Mouse (Mus musculus) embryonic stem cell, embryonic (primary cell): ENCODE data around the gene Kcnab1.

Experiments
- CTCF ChIA-PET, 4 experiments: fragments of 300-600 bp in 2 of 4; fragments of 350-600 bp in 2 of 4; sonication (Branson Sonifier 250); formaldehyde crosslinking; loops; one replicate each; lab custom pipeline; 2022; ENCODE audit warnings: inconsistent platforms in 2 of 4; lab: Charles Lee
- POLR2A ChIA-PET, 4 experiments: fragments of 300-600 bp in 2 of 4; fragments of 350-600 bp in 2 of 4; sonication (Branson Sonifier 250); formaldehyde crosslinking; loops; one replicate each; lab custom pipeline; 2022; ENCODE audit warnings: antibody characterized with exemption in 4 of 4, inconsistent platforms in 1 of 4; lab: Charles Lee

The Kcnab1 gene

GRCm38 (mm10) chr3:65283366-65283765 is 174.2 kb downstream of the Kcnab1 start:
- POLR2A ChIA-PET: no interaction called here

DNA sequence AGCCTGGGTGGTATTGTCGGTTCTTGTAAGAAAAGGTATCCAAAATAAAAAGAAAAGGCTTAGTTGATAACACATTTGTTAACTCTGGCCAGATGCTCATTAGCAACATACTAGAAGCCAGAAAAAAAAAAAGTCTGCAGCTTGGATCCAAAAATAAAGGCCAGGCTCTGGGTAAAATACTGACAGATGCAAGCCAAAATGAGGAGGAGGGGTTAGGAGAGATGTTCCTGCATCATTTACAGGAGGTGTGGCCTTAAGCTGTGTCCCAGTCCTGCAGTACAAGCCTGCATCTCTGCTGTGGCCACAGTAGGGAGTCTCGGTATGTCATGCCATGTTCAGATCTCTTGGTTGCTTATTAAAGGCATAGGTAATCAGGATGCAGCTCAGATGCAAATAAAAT is 179.8 kb downstream of the Kcnab1 start:
- POLR2A ChIA-PET: interaction anchor here in 1 of 4 experiments (1.0 kb wide), 1 partner anchor 15 kb away, joined by 4 read pairs; no protein-coding TSS in a partner anchor
- CTCF ChIA-PET: interaction anchor here in 1 of 4 experiments (0.7 kb wide), 1 partner anchor 25 kb away, joined by 4 read pairs; no protein-coding TSS in a partner anchor

More at GRCm38 (mm10) chr3:65283366-65283765, 174.2 kb downstream of the Kcnab1 start:
- CTCF ChIA-PET: no interaction called here

GRCm38 (mm10) chr3:65296996-65297395 is 187.8 kb downstream of the Kcnab1 start:
- POLR2A ChIA-PET: interaction anchor here in 1 of 4 experiments (1.4 kb wide), 1 partner anchor 362 kb away, joined by 3 read pairs; no protein-coding TSS in a partner anchor
- CTCF ChIA-PET: no interaction called here

- ChIA-PET CTCF (no interaction called here), POLR2A (no interaction called here)
These were observed 190.0 kb downstream of the Kcnab1 start for GRCm38 (mm10) chr3:65299205-65299604.

- CTCF ChIA-PET: interaction anchor here in 1 of 4 experiments (1.4 kb wide), 1 partner anchor 16 kb away, joined by 4 read pairs; no protein-coding TSS in a partner anchor
These were observed 192.3 kb downstream of the Kcnab1 start for GRCm38 (mm10) chr3:65301531-65301930.

GRCm38 (mm10) chr3:65302559-65302958 is 193.4 kb downstream of the Kcnab1 start:
- ChIA-PET POLR2A (no interaction called here), CTCF (no interaction called here)

More at GRCm38 (mm10) chr3:65301531-65301930, 192.3 kb downstream of the Kcnab1 start:
- POLR2A ChIA-PET: no interaction called here

- POLR2A ChIA-PET: no interaction called here
- CTCF ChIA-PET: interaction anchor here in 1 of 4 experiments (1.0 kb wide), 1 partner anchor 14 kb away, joined by 3 read pairs; no protein-coding TSS in a partner anchor
These were observed 206.7 kb downstream of the Kcnab1 start for GRCm38 (mm10) chr3:65315837-65316236.

- ChIA-PET CTCF (interaction anchor here in 1 of 4 experiments (1.0 kb wide), 1 partner anchor 13 kb away, joined by 3 read pairs; no protein-coding TSS in a partner anchor), POLR2A (interaction anchor here in 1 of 4 experiments (0.7 kb wide), 1 partner anchor 52 kb away, joined by 4 read pairs; no protein-coding TSS in a partner anchor)
These were observed 207.6 kb downstream of the Kcnab1 start for GRCm38 (mm10) chr3:65316738-65317137.

- CTCF ChIA-PET: interaction anchor here in 3 of 4 experiments (0.6 to 1.5 kb wide), 24 partner anchors 8 to 612 kb away, joined by 3 to 6 read pairs (median 4); partner anchors contain the start of genes Kcnab1 (in 2 of the 3) and Ssr3 (in 1 of the 3)
- POLR2A ChIA-PET: interaction anchor here in 2 of 4 experiments (1.4 to 1.8 kb wide), 2 partner anchors 9 to 75 kb away, joined by 3 to 6 read pairs; no protein-coding TSS in a partner anchor
These were observed 208.8 kb downstream of the Kcnab1 start for GRCm38 (mm10) chr3:65317876-65318537.

DNA sequence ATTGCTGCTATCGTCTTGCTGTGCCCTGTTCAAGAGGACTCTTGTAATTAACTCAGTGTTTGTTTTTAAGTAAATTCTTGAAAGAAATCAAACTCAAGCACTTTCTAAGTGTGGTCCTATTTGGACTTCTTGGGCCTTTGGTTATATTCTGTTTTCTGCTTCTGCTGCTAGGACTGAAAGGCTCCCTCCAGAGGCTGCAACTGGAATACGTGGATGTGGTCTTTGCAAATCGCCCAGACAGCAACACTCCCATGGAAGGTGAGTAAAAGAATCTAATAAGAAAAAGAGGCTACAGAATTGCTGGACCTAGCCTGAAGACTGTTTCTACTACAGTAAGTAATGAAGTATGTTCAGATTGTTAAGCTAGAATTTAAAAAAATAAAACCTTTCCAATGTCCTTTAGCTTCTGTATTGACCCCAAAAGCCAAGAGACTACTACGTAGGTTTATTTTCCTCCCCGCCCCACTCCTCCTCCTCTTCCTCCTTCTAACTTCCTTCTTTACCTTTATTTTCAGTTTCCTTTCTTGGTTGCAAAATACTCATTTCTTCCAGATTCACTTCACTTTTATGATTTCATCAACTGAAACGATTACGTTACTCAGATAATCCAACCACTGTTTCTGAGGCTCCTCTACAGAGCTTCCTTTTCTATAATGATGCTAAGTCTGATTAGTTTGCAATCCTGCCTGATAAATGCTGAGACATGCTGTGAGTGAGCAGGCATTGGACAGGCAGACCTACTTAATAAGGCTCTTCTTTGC is 210.2 kb downstream of the Kcnab1 start:
- ChIA-PET CTCF (interaction anchor here in 2 of 4 experiments (0.6 to 0.7 kb wide), 3 partner anchors 23 to 553 kb away, joined by 3 to 4 read pairs (median 3); no protein-coding TSS in a partner anchor), POLR2A (interaction anchor here in 1 of 4 experiments (0.8 kb wide), 1 partner anchor 42 kb away, joined by 4 read pairs; no protein-coding TSS in a partner anchor)

GRCm38 (mm10) chr3:65320990-65321389 is 211.8 kb downstream of the Kcnab1 start:
- ChIA-PET CTCF (interaction anchor here in 1 of 4 experiments (0.6 kb wide), 1 partner anchor 331 kb away, joined by 10 read pairs; no protein-coding TSS in a partner anchor), POLR2A (interaction anchor here in 1 of 4 experiments (1.1 kb wide), 1 partner anchor 208 kb away, joined by 3 read pairs; the partner anchor contains the start of gene Tiparp)

GRCm38 (mm10) chr3:65321981-65322779 is 213.0 kb downstream of the Kcnab1 start:
- CTCF ChIA-PET: no interaction called here

GRCm38 (mm10) chr3:65325254-65325653 is 216.1 kb downstream of the Kcnab1 start:
- CTCF ChIA-PET: no interaction called here
- POLR2A ChIA-PET: interaction anchor here in 1 of 4 experiments (0.6 kb wide), 1 partner anchor 40 kb away, joined by 4 read pairs; no protein-coding TSS in a partner anchor

More at GRCm38 (mm10) chr3:65321981-65322779, 213.0 kb downstream of the Kcnab1 start:
- POLR2A ChIA-PET: no interaction called here

DNA sequence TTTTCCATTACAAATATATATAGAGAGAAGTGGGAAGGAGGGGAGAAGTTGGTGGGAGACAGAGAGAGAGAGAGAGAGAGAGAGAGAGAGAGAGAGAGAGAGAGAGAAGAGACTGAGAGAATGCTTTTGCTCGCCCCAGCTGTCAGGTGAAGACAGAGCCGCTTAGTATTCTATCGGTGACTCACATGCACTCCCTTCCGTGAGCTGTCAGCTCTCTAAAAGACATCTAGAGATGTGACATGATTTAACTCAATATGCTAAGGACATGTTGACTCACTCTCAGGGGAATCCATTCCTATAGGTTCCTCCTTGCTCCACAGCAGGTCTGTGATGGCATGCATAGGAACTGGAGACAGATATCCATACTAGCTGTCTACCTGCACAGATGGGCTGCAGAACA is 219.6 kb downstream of the Kcnab1 start:
- ChIA-PET CTCF (interaction anchor here in 3 of 4 experiments (0.6 to 1.6 kb wide), 4 partner anchors 11 to 82 kb away, joined by 3 read pairs; no protein-coding TSS in a partner anchor), POLR2A (no interaction called here)

DNA sequence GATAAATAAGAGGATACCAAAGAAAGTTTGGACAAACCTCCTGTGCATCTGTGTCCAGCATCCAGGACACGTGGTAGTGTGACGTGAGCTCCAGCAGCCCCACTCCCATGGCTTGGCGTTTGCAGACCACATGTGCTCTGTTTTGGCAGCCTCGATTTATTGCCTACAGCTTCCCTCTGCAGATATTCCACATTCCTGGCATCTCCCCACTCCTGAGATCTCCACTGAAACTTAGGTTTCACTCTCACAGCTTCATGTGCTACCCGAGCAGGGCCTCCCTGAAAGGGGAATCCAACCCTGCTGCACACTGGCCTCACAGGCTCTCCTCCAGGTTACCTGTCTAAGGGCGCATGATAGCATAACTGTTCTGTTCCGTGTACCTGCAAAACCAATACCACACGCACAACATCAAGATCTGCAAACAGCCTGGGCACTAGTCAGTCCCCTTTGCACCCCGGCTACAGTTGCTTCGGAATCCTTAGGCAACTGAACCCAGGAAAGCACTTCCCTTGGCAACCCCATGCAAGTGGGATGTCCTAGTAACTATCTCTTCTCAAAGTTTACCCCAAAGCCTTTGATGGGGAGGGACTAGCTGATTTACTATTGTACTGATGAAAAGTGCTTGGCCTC is 228.8 kb downstream of the Kcnab1 start:
- CTCF ChIA-PET: interaction anchor here in 2 of 4 experiments (0.5 to 2.1 kb wide), 2 partner anchors 20 to 38 kb away, joined by 3 to 5 read pairs; no protein-coding TSS in a partner anchor

DNA sequence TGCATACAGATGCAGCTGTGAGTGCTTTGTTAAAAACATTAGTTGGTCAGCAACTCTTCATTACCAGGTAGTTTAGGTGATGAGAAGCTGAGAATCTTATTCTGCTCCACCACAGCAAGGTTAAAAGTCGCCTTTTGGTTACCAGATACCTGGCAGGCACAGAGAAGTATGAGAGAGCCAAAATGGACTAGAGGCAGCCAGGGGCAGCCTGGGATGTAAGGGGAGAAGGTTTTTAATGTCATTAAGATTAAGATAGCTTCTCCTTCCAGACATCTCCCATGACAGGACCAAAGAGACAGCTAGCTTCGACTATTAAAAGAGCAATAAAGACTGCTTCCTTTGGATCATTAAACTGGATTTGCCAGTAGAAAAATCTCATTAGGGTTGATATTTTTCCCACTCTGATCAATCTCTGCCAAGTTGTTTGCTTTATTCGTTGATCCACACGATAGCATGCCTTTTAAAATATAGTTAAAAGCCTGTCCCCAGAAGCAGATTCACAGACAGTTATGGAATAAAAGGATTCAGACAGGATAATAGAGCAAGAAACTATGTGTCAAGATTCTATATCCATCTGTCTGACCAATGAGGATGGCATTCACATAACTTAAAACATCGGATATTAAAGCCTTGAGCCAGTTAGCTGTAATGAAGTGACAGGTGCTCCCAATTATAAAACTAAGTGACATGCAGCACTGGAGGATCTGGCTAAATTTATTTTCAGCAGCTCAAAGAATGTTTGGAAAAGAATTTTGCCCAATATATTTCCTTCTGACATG is 231.2 kb downstream of the Kcnab1 start:
- ChIA-PET CTCF (interaction anchor here in 1 of 4 experiments (0.8 kb wide), 1 partner anchor 23 kb away, joined by 4 read pairs; no protein-coding TSS in a partner anchor), POLR2A (interaction anchor here in 1 of 4 experiments (1.1 to 1.3 kb wide), 2 partner anchors 11 to 15 kb away, joined by 3 to 4 read pairs; no protein-coding TSS in a partner anchor)

More for the DNA sequence above, 228.8 kb downstream of the Kcnab1 start:
- POLR2A ChIA-PET: interaction anchor here in 1 of 4 experiments (0.6 kb wide), 1 partner anchor 138 kb away, joined by 3 read pairs; no protein-coding TSS in a partner anchor
